Mouse (Mus musculus) embryo, embryonic 11 days (tissue): ENCODE data around the gene Serinc4.
"Not testable (repeated sequence)": the region's sequence is repeated elsewhere in the genome, so short reads cannot be mapped to it uniquely, and the experiment has no call there.

Experiments
- DNase-seq: peaks from one replicate; pipeline ENCODE4 v3.0.0-alpha.2; 2015

The Serinc4 gene

DNA sequence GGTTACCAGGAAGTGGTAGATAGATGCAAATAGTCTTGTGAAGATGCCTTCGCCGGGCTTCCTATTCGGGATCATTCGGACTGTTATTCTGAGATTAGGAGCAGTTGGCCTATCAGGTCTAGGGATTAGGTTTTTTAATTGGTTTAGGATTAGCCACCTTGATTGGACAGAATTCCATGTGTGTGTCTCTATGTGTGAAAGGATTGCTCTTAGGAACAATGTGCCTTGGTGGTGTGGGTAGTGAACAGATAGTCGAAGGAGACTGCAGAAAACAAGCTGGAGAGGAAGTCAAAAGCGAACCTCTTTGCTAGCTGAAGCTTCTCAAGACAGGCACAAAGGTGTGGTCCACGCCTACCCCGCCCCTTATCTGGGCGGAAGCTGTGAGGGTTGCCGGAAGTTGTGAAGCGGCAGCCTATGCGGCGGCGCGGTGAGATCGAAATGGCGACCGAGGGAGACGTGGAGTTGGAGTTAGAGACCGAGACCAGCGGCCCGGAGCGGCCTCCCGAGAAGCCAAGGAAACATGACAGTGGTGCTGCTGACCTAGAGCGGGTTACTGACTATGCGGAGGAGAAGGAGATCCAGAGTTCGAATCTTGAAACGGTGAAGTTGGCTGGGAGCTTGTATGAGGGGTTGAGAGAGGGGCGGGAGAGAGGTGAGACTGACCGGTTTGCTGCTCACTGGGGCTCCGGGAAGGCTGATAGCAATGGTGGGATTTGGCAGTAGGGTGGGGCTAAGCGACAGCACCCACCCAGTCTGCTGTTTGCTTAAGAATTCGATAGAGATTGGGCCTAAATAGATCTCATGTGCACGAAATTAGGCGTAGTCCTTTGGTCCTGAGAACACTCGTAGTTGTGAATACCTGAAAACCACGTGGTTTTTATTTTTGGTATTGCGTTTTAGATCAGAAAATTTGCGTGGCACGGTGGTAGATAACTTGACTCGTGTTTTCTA lies at the start of gene Serinc4:
Serinc4 (minus strand) TSS at position 90 of the 951 bp plus-strand sequence.
- peak; percentile 93 for DNase-seq

DNA sequence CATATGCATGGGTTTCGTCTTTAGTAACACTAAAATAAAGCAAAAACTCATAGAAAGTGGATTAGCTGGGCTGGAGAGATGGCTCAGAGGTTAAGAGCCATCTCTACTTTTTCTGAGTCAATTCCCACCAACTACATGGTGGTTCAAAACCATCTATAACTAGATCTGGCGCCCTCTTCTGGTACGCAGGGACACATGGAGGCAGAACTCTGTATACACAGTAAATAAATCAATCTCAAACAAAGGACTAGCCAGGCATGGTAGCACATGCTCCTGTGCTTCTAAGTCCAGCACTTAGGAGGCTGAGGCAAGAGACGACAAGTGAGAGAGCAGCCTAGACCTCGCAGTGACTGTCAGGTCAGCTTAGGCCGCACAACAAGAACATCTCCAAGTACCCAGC lies 45.0 kb upstream of the Serinc4 start:
- not testable (repeated sequence) for DNase-seq

DNA sequence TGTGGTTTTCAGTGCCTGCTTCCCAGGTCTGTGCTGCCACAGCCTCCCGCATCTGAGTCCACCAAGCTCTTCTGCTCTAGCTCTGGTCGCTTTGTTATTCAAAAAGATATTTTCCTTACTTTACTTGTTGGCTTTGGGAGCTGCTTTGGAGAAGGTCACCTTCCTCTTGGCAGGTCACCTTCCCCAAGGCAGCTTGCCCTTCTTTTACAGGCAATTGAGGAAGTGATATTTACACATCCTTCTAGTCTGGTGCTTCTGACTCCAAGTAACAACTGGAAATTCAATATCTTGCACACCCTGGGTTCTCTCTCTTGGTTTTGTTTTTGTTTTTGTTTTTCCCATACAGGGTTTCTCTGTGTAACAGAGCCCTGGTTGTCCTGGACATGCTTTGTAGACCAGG lies 27.8 kb upstream of the Serinc4 start:
- not testable (repeated sequence) for DNase-seq

DNA sequence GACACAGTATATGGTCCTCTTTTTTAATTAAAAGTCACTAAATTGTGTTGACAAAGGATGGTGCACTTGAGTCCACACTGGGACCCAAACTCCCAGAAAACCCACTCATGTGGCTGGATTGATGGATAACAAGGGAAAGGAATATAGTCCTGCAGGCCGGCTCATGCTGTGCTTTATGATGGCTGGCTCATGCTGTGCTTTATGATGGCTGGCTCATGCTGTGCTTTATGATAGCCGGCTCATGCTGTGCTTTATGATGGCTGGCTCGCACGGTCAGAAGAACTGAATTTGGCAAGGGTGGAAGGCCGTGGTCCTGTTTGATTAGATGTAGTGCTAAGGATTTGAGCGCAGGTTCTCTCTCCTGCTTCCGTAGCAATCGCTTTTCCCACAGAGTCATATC lies 27.0 kb upstream of the Serinc4 start:
- DNase-seq = no peak

DNA sequence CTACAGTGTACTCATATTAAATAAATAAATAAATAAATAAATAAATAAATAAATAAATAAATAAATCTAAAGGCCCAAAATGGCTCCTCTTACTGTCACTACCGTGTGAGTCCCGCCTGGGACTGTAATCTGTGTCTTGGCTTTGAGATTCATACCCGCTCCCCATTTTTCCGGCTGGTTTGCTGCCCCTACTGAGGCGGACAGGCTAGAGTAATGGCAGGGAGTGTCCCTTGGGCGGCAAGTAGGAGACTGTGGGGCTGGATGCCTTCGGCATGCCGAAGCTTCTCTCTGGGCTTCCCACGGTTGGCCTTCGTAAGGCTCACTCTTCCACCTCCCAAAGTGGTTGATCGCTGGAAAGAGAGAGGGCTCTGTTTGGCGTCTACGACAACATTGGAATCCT lies 24.3 kb upstream of the Serinc4 start:
- not testable (repeated sequence) for DNase-seq

DNA sequence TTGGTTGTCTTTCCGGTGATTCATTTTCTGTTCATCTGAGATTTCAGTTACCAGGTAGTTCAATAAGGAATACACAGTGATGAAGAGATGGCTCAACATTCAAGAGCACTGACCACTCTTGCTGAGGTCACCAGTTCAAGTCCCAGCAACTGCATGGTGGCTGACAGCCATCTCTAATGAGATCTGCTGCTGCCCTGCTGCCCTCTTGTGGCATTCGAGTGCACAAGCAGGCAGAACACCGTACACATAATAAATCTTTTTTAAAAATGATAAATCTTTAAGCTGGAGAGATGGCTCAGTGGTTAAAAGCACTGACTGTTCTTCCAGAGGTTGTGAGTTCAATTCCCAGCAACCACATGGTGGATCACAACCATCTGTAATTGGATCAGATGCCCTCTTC lies 23.9 kb upstream of the Serinc4 start:
- peak; percentile 31 for DNase-seq

DNA sequence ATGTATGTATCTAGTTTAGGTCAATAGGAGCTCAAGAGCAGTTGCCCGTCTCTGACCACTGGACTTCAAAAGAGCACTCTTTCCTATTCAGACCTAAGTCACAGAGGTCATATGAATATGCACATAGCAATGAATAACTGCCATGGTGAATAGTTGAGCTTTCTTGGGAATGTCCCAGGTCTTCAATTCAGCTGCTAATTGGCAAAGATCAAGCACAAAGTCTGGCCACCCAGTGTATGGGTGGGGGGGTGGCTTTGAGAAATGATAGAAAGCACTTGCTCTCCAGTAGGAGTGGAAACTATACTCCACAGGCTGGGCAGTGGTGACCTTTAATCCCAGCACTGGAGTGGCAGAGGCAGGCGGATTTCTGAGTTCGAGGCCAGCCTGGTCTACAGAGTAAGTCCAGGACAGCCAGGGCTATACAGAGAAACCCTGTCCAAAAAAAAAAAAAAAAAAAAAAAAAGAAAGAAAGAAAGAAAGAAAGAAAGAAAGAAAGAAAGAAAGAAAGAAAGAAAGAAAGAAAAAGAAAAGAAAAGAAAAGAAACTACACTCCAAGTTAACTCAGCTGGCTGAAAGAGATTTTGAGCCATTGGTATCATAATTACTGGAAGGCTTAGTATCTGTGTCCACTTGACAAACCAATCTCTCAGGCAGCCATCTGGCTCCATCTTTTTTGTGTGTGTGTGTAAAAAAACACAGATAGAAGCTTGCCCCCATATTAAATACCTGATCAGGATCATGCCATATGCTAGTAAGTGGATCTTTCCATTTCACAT lies 21.1 kb upstream of the Serinc4 start:
- no peak for DNase-seq

DNA sequence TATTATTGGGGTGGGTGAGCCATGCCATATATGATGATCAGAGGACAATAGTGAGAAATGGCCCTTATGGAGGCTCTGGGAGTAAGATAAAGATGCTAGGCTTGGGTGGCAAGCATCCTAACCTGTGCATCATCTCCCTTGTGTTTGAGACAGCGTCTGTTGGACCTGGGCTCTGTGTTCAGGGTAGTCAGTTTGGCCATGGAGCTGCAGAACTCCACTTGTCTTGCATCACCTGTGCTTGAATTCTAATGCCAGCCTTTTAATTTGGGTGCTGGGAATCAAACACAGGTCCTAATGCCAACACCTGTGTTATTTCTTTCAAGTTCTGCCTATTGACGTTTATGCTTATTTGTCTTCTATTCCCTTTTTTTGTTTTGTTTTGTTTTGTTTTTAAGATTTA lies 18.7 kb upstream of the Serinc4 start:
- not testable (repeated sequence) for DNase-seq

DNA sequence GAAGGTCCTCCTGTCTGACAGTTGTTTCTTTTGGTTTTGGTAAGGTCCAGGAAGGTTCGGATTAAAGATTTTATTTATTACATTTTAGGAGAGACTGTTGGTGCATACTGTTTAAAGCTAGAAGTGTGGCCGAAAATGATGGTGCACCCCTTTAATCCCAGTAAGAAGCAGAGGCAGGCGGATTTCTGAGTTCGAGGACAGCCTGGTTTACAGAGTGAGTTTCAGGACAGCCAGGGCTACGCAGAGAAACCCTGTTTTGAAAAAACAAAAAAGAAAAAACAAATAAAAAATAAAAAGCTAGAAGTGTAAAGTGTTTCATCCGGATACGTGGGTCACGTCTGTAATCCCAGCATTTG lies 17.6 kb upstream of the Serinc4 start:
- DNase-seq = no peak

DNA sequence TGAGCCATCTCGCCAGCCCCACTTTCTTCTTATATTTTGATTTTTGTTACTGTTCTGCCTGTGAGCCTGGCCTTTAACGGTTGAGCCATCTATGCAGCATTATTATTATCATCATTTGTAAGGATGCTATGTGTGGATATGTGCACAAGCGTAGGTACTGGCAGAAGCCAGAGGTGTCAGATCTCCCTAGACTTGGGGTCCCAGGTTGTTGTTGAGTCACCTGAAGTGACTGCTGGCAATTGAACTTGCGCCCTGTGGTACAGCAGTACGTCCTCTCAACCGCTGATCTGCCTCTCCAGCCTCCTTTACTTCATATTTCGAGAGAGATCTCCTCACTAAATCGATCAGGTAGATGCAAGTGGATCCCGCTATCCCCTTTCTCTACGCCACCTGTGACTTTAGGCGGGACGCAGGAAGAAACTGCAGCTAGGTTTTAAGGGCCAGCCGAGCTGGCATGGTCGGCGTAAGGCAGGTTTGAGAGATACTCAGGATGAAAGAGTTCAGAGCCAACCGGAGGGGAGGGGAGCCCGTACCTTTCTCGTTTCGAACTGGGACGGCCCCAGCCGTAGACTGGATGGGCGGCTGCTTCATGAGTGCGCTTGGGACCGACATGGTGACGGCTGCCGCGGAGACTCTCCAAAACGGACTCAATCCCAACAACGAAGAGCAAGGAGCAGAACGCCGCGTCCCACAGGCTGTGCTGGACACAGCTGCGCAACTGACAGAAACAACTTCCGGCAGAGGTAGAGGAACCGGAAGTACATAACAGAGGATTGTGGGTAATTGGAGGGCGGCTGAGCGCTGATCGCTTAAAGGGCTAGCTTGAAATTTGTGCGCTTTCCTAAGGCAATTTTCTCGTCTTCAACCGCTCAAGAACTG lies 17.0 kb upstream of the Serinc4 start, which contains the start of gene Mfap1b:
Mfap1b (minus strand) TSS at position 767 of the 879 bp plus-strand sequence.
- DNase-seq = peak; percentile 93

DNA sequence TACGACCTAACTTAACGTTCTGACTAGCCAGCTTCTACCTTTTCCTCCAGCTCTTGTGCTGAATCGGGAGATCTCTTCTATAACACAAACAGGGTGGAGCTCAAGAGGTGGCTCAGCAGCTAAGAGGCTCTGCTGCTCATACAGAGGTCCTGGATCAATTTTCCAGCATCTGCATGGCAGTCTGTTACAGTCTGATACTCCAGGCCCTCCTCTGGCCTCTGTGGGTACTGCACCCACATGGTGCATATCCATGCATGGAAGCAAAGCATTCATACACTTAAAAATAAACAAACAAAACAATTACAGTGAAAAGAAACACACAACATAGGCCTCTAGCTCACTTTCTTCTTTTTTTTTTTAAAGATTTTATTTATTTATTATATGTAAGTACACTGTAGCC lies 16.2 kb upstream of the Serinc4 start:
- not testable (repeated sequence) for DNase-seq

DNA sequence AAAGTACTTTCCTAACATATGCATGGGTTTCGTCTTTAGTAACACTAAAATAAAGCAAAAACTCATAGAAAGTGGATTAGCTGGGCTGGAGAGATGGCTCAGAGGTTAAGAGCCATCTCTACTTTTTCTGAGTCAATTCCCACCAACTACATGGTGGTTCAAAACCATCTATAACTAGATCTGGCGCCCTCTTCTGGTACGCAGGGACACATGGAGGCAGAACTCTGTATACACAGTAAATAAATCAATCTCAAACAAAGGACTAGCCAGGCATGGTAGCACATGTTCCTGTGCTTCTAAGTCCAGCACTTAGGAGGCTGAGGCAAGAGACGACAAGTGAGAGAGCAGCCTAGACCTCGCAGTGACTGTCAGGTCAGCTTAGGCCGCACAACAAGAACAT lies 12.4 kb upstream of the Serinc4 start:
- not testable (repeated sequence) for DNase-seq

DNA sequence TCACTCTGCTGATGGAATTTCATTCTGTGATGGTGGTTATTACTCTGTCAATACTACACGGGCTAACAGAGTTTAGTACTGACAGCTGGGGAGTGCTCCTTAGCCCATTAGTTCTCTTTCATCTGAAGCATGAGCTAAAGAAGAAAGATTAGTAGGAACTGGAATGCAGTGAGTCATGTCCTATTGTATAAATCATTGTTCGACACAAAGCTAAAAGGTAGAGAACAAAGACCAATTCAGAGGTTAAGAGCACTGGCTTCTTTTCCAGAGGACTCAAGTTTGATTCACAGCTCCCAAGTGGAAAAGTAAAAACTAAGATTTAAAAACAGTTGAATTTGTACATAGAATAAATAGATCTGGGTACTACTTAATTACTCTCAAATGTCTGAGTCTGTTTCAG lies 3.5 kb upstream of the Serinc4 start:
- no peak for DNase-seq

DNA sequence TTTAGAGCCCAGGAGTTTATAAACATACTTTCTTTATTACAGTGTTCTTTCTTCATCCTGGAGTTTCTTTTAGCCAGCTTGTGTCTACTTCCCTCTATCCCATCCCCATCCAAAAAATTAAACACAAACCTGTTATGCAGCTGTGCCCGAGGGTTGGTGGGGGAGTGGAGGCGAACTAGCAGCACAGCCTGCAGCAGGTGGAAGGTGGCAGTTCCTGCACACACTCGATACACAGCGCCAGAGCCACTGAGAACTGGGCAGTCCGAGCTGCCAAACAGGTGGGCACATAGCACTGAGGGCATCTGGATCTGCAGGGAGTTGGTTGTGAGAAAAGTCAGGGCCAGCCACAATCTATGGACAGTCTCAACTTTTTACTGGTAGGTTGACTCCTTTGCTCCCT lies 1.0 kb downstream of the Serinc4 start:
- DNase-seq = no peak

DNA sequence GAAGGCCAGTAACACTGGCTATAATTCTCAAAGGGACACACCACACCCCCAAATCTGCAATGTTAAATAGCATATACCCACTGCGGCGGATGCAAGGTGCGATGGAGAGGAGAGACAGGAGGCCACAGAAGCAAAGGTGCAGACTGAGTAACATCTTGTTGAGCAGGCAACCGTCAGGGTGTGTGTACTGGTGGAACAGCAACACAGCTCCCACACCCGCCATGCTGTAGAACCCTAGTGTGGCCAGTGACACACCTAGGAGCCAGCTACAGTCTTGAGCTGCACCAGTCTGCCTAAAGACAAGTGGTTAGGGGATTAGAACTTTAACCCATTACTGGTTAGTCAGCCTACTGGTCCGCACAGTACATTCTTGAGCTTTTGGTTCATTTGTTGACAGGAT lies 2.7 kb downstream of the Serinc4 start:
- DNase-seq = no peak

DNA sequence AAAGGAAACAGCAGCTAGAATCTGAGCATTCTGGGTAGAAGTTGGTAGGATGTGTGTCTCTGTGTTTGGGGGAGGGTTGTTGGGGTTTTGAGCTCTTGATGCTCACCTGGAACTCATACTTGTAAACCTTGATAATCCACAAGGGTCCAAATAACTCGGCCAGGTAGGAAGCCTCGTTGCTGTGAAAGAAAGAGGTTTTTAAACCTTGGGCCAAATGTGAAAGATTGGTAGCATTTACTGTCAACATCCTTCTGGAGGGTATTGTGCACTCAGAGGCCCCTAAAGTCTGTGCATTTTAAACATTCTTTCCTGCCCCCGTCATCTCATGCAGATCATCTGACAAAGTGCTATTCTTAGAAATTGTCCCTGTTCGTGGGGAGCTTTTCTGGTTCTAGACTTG lies 3.6 kb downstream of the Serinc4 start, which contains the start of gene Hypk:
Hypk (plus strand) TSS at position 301 of the 400 bp plus-strand sequence.
- no peak for DNase-seq

DNA sequence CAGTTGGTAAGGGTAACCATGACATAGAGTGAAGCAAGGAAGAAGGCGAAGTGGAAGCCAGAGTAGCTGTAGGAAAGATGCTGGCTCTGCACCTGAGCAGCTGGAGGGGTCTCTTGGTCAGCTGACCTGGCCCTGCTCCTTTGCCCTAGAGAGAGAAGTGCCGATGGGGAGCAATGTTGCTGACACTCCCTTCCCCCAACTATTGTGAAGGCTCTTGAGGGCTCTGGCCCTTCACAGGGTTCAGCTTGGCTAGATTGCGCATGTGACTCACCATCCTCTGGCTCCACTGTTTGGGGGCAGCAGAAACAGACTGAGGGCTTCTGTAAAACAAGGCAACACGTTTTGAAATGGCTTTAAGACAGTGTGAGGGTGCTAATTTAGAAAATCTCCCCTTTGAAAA lies 4.2 kb downstream of the Serinc4 start:
- no peak for DNase-seq

DNA sequence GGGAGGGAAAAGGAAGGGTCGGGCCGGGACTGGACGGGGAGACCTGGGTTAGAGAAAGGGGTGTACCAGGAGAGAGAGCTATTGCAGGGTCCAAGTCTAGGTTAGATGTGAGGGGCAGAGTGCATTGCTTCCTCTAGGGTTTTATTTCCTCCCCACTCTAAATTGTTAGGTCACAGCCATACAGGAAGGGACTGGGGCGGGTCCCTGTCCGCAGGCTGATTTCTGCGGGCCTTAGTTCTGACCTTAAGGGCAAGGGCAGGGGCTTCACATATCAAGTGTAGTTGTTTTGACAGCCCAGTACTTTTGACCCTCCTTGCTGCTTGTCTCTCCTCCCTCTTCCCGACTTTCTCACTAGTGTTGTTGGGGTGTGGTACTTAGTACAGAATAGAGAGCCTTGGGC lies 6.5 kb downstream of the Serinc4 start:
- no peak for DNase-seq

DNA sequence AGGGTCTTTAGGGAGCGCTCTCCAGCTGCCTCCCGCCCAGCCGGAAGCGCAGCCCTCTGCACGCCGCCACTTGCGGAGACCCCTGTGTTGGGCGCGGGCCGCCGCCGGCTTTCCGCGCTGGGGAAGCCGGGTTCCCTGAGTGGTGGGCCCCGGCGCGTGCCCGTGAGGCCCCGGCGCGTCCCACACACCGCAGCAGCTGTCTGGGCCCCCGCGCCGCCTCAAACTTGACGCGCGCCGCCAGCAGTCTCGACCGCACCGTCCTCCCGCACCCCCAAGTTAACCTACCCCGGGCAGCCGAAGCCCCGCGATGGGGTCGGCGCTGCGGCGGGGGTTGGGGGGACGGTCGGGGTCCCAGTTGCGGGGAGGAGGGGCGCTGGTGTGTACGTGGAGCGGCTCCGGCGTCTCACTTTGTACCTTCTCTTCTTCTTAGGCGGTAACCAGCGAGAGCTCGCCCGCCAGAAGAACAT lies 7.0 kb downstream of the Serinc4 start:
- no peak for DNase-seq

DNA sequence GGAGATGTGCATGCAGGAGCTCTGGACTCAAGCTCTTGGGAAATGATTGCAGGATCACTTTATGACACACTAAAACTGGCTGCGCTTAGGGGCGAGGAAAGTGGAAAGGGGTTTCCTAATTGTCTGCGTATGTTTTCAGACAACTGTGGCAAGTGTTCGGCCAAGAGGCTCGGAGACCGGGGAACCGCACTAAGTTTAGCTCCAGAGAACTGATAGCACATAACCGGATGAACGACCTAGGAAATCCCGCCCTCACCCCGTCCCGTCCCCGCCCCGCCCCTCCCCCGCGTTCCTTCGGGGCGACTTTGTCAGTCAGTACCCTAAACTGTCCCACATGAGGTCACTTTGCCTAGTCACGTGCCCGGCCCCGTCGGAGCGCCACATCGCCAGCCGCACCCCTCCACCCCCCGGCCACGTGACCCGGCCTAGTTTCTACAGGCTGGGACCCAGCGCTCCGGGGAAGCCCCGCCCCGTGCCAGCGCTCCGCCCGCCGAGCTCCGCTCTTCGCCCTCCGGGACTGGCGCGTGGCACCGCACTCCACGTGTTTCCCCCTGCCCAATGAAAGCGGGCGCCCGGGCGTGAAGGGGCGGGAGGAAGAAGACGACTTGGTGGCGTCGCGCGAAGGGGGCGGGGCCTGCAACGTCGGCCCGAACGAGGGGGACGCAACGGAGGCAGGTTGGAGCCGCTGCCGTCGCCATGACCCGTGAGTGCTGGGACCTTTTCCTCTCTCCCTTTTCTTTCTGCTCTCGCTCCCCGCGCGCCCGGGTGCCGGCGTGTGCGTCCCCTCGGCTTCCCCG lies 7.6 kb downstream of the Serinc4 start, which contains the start of gene Serf2:
Serf2 (plus strand) TSS at position 457 of the 797 bp plus-strand sequence.
- DNase-seq = peak; percentile 99

DNA sequence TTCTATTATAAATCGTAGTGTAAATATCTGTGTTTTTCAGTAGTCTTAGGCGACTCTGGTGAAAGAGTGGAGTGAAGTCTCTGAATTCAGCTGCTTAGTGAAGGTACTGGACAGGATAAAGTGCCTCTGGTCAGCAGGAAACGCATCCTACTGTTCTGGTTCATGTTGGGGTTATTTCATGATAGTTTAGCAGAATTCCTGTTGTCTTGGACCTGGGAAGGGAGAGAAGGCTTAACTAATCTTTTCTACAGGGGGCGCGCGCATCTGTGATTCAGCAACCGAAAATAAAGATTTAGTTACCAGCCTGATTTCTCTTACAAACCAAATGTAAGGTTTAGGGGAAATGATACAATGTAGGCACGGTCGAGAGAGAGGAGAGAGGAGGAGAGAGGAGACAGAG lies 8.4 kb downstream of the Serinc4 start:
- peak; percentile 68 for DNase-seq

DNA sequence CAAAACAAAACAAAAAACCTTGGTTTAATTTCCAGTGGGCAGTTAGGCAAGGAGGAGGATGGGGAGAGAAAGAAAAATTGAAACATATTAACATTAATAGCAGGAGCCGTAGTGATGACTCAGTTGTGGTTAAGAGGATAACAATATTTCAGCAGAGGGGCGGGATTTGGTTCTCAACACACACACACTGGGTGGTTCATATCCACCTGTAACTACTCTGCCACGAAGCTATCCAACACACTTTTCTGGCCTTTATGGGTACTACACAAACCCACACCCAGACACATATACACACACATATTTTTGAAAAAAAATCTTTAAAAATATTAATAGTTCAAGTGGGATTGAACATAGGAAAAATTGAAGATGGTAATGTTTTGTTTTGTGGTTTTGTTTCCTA lies 9.6 kb downstream of the Serinc4 start:
- DNase-seq = no peak
